Mouse (Mus musculus) heart, postnatal 0 days (tissue): Measurements from ENCODE around the gene Chmp6.

Experiments used
- CTCF ChIP-seq: IDR thresholded peaks from 2 replicates; pipeline ENCODE4 v1.5.1; 2016; ENCODE audit warnings: antibody characterized with exemption, control low read depth, low read depth
- EP300 ChIP-seq: IDR thresholded peaks from 2 replicates; pipeline ENCODE4 v1.6.1; 2016; ENCODE audit warnings: antibody characterized with exemption, low read depth

DNA sequence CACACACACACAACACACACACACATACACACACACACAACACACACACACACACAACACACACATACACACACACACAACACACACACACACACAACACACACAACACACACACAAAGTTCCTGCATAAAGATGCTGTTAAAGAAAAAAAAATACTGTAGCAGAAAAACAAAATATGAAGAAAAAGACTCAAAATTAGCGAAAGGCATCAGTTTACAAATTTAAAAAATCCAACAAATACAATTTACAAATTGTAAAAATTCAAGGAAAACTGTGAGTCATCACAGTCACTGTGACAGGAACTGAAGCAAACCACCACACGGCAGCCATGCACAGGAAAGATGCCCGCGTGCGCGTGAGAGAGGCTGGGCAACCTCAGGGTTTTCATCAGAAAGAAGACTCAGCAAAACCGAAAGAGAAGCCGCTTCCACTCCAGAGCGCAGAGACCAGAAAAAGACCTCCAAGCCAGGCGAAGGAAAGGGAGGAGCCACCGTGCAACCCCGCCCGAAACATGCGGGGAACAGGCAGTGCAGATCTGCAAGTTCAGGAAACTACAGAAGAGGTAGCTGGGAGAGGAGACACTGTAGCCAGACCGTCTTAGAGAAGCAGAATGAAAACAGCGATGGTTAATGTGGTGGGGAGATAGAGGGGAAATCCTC lies 14.9 kb downstream of the Chmp6 start:
- TF ChIP-seq EP300 (no peak), CTCF (no peak)
